Mouse (Mus musculus) adrenal gland, postnatal 14 days (tissue): ENCODE results near the gene Olfr713. TPM values are rescaled to one million over a fixed set of nuclear protein-coding genes. Genes with fewer than 3 reads are reported as not detected.
A peak's percentile ranks its signal among the peaks of the same experiment; 100 is the strongest.

ENCODE experiments used
- DNase-seq: peaks from one replicate; pipeline ENCODE4 v3.0.0; 2021; ENCODE audit warnings: mixed read lengths
- long read RNA-seq, 2 experiments: library from polyadenylated mRNA; stranded (forward); transcript quantifications; one replicate each; pipeline ENCODE4 v2.0.0; 2021
- total RNA-seq: library from RNA; stranded (reverse); gene quantifications from 2 replicates; pipeline ENCODE4 v1.2.3, GENCODE M21; 2021

Olfr713 gene
- not detected in 2 replicates for total RNA-seq
- long read RNA-seq, experiment 1: 0 reads
- long read RNA-seq, experiment 2: 0 reads

- no peak for DNase-seq
Measured at GRCm38 (mm10) chr7:107030874-107031273, at the start of gene Olfr713. Gene Olfr713 (plus strand): TSS chr7:107031174.

- DNase-seq: no peak
Measured at GRCm38 (mm10) chr7:106985236-106985635, 45.7 kb upstream of the Olfr713 start.

- no peak for DNase-seq
Measured at GRCm38 (mm10) chr7:107000798-107001197, 30.2 kb upstream of the Olfr713 start.

GRCm38 (mm10) chr7:107004169-107004568 is 26.8 kb upstream of the Olfr713 start:
- no peak for DNase-seq

GRCm38 (mm10) chr7:107005972-107006371 is 25.0 kb upstream of the Olfr713 start, which contains the start of gene Olfr2:
Gene Olfr2 (minus strand): TSS chr7:107006072.
- no peak for DNase-seq

- no peak for DNase-seq
Measured at GRCm38 (mm10) chr7:107039934-107040563, 9.1 kb downstream of the Olfr713 start.

- no peak for DNase-seq
Measured at GRCm38 (mm10) chr7:107043136-107043535, 12.2 kb downstream of the Olfr713 start.

- DNase-seq: no peak
Measured at GRCm38 (mm10) chr7:107044407-107044806, 13.4 kb downstream of the Olfr713 start.

- DNase-seq: peak; percentile 20
Measured at GRCm38 (mm10) chr7:107045833-107046232, 14.9 kb downstream of the Olfr713 start.

GRCm38 (mm10) chr7:107047578-107047977 is 16.6 kb downstream of the Olfr713 start:
- DNase-seq: no peak

- DNase-seq: no peak
Measured at GRCm38 (mm10) chr7:107070681-107071080, 39.7 kb downstream of the Olfr713 start, which contains the start of gene Olfr714. Gene Olfr714 (plus strand): TSS chr7:107070981.

Other genes starting within 250 kb of the Olfr713 start
- gene Olfr699, start 238.0 kb upstream of the Olfr713 start, total RNA-seq: not detected in 2 replicates
- not detected in 2 replicates for gene Olfr700, start 222.3 kb upstream of the Olfr713 start, total RNA-seq
- gene Olfr701, start 217.0 kb upstream of the Olfr713 start, total RNA-seq: not detected in 2 replicates
- gene Olfr702, start 197.3 kb upstream of the Olfr713 start, total RNA-seq: not detected in 2 replicates
- not detected in 2 replicates for gene Olfr703, start 187.8 kb upstream of the Olfr713 start, total RNA-seq
- not detected in 2 replicates for gene Olfr704, start 168.0 kb upstream of the Olfr713 start, total RNA-seq
- gene Olfr705, start 154.3 kb upstream of the Olfr713 start, total RNA-seq: not detected in 2 replicates
- not detected in 2 replicates for gene Olfr706, start 143.0 kb upstream of the Olfr713 start, total RNA-seq
- not detected in 2 replicates for gene Olfr707, start 129.9 kb upstream of the Olfr713 start, total RNA-seq
- not detected in 2 replicates for gene Olfr1532-ps1, start 123.2 kb upstream of the Olfr713 start, total RNA-seq
- 0.11 TPM in 2 replicates for gene Olfr709-ps1, start 99.0 kb upstream of the Olfr713 start, total RNA-seq
- gene Olfr710, start 82.9 kb upstream of the Olfr713 start, total RNA-seq: not detected in 2 replicates
- 0.26 TPM in 1 of 2 replicates, not detected in the other for gene Olfr6, start 67.2 kb upstream of the Olfr713 start, total RNA-seq
- gene Olfr711, start 55.7 kb upstream of the Olfr713 start, total RNA-seq: not detected in 2 replicates
- gene Olfr2, start 25.1 kb upstream of the Olfr713 start, total RNA-seq: not detected in 2 replicates
- not detected in 2 replicates for gene Olfr714, start 39.8 kb downstream of the Olfr713 start, total RNA-seq
- gene Olfr17, start 62.0 kb downstream of the Olfr713 start, total RNA-seq: not detected in 2 replicates
- gene Olfr715b, start 79.2 kb downstream of the Olfr713 start, total RNA-seq: not detected in 2 replicates
- not detected in 2 replicates for gene Olfr715, start 99.9 kb downstream of the Olfr713 start, total RNA-seq
- gene Olfr716, start 107.2 kb downstream of the Olfr713 start, total RNA-seq: not detected in 2 replicates
- gene Nlrp14, start 135.8 kb downstream of the Olfr713 start, total RNA-seq: not detected in 2 replicates
- not detected in 2 replicates for gene Rbmxl2, start 178.3 kb downstream of the Olfr713 start, total RNA-seq